Mouse (Mus musculus): ENCODE results near the gene Tnrc18. TPM values are rescaled to one million over a fixed set of nuclear protein-coding genes. Genes with fewer than 3 reads are reported as not detected.

Gene Tnrc18
- total RNA-seq, 2 experiments from 2014 or later = 149 to 153 TPM

DNA sequence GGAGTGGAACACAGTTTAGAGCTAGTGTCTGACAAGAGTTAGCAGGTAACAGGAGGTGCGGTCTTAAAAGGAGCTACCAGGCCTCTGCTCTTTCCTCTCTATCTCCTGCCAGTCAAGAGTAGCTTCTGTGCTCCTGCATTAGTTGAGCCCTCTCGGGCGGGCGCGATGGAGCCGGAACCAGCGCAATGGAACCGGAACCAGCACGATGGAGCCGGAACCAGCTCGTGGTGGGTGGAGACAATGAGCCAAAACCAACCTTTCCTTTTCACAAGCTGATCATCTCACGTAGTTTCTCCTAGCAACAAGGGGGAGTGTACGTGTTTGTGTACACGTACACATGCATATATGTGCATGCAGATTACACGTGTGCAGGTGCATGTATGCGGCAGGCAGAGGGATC lies 89.2 kb downstream of the Tnrc18 start:
- no peak for DNase-seq (ENCODE audit: low spot score in 2 of 2)

- no peak for DNase-seq (ENCODE audit: low spot score in 2 of 2)
Observed at GRCm38 (mm10) chr5:142726748-142727147, 90.7 kb downstream of the Tnrc18 start.

- DNase-seq (ENCODE audit: low spot score in 2 of 2) = no peak
Observed at GRCm38 (mm10) chr5:142724265-142724664, 93.2 kb downstream of the Tnrc18 start.

- no peak for DNase-seq (ENCODE audit: low spot score in 2 of 2)
Observed at GRCm38 (mm10) chr5:142723520-142724133, 93.8 kb downstream of the Tnrc18 start.

DNA sequence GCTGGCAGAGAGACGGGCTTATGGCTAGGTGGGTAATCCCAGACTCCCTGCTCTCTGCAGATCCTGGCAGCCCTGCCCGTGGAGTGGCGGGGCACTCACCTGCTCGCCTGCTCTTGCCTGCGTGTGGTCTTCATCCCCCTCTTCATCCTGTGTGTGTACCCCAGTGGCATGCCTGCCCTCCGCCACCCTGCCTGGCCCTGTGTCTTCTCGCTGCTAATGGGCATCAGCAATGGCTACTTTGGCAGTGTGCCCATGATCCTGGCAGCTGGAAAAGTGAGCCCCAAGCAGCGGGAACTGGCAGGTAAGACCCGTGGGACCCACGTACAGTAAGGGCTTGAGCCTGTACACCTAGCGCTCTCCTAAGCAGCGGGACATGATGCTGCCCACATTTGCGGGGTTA lies 97.6 kb downstream of the Tnrc18 start:
- no peak for DNase-seq (ENCODE audit: low spot score in 2 of 2)

GRCm38 (mm10) chr5:142718486-142718885 lies 99.0 kb downstream of the Tnrc18 start:
- no peak for DNase-seq (ENCODE audit: low spot score in 2 of 2)

DNA sequence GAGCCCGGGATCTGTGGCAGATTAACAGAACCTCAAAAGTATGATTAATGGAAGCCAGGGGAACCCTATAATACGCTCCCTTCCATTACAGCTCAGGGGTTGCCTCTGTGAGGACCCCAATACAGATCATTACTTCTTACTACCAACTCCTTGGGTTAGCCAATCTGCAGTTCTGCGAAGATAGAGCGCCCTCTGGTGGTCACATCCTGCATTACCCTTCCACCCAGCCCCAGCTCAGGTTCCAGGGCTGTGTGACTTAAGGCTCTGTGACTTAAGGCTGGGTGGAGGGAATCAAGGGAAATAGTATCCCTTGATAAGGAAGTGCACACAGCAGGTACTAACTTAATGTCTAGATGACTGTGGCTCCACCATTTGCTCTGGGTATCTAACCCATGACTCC lies 99.4 kb downstream of the Tnrc18 start:
- peak; percentile 68 to 73 for DNase-seq (ENCODE audit: low spot score in 2 of 2)

- no peak for DNase-seq (ENCODE audit: low spot score in 2 of 2)
Observed at GRCm38 (mm10) chr5:142716056-142716455, 101.4 kb downstream of the Tnrc18 start.

GRCm38 (mm10) chr5:142715059-142715458 lies 102.4 kb downstream of the Tnrc18 start:
- no peak for DNase-seq (ENCODE audit: low spot score in 2 of 2)

DNA sequence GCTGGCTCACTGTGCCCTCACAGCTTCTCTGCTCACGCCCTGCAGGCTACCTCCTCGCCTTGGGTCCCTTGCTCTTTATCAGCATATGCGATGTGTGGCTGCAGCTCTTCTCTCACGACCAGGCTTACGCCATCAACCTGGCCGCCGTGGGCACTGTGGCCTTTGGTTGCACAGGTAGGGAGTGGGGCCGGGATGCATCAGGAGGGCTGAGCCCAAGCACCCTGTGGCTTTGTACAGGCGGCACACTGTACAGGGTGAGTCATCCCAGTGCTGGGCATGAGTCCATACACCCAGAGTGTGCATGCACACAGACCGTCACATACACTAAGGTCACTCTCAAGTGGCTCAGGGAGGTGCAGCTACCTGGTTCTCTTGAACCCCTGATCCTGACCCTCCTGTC lies 103.5 kb downstream of the Tnrc18 start:
- no peak for DNase-seq (ENCODE audit: low spot score in 2 of 2)

- no peak for DNase-seq (ENCODE audit: low spot score in 2 of 2)
Observed at GRCm38 (mm10) chr5:142712373-142712772, 105.1 kb downstream of the Tnrc18 start.

DNA sequence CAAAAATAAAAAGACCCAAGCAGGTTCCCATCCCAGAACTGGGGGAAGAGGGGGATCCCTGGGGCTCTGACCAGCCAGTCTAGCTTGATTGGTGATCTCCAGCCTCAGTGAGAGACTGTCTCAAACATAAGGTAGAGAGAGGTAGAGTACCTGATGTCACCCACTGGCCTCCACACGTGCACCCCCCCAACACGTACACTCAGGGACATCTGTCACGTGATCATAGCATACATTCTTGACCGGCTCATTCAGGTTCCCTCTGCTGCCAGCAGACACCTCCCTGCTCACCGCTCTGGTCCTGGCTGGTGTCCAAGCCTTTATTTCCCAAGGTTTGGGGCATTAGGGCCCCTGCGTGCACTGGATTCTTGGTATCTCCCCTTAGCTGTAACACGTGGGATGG lies 108.0 kb downstream of the Tnrc18 start:
- DNase-seq (ENCODE audit: low spot score in 2 of 2) = no peak

GRCm38 (mm10) chr5:142707709-142708108 lies 109.8 kb downstream of the Tnrc18 start:
- DNase-seq (ENCODE audit: low spot score in 2 of 2) = no peak

- DNase-seq (ENCODE audit: low spot score in 2 of 2) = no peak
Observed at GRCm38 (mm10) chr5:142703569-142703968, 113.9 kb downstream of the Tnrc18 start.

DNA sequence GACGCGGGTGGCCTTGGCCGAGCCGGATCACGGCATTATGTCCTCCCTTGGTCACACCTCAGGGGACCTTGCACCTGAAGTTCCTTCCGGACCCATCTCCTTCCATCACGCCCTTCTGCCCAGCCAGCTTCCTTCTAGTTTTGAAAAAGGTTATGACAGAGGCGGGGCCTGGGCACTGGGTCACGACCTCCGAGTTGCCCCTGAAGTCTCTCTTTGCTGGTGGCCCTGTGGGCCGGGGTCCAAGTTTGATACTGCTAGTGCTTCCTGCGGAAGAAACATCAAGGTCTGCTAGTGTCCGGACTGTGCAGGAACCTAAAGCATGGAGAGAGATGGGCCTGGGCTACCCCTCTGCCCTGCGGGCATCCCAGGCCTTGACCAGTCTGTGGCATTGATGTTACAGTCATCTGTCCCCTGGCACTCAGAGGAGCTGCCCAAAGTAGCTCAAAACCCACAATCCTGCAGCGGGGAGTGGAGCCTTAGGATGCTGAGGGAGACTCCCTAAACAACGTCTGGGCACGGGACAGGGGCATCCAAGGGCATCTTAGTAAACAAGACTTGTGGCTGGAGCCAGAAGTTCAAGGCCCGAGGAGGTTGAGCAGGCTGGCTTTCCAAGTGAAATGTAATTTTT lies 114.8 kb downstream of the Tnrc18 start:
- no peak for DNase-seq (ENCODE audit: low spot score in 2 of 2)

DNA sequence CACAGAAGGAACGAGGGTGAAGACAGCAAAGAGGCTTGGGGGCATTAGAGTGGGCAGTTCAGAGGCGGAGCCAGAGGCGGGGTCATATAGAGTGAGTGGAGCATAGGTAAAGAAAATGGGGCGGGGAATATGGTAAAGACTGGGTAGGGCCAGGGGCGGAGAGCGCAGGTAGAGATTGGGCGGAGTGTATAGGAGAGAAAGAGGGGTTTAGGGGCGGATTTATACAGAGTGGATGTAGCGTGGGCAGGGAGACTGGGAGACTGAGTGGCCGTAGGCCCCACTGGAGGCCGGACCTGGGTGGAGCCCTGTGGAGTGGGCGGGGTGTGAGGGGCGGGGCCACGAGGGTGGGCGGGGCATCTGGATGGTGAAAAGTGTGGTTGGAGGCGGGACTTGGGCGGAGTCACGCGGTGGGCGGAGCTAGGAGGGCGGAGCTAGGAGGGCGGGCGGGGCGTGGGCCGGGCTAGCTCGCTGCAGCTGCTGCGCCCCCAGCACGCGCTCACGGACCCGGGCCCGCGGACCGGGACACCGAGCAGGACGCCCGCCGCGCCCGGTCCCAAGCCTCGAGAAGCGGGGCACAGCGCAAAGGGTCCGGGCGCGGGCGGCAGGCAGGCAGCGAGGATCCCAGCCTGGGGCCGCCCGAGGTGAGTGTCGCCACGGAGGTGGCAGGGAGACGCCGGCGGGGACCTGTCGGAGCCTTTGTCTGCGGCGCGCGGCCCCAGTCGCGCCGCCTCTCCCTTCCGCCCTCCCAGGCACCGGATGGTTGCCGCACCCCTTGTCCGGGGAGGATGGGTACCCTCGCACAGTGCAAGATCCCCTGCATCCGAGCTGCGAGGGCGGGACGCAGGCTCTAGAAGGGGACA lies 115.6 kb downstream of the Tnrc18 start:
- DNase-seq (ENCODE audit: low spot score in 2 of 2) = no peak

- DNase-seq (ENCODE audit: low spot score in 2 of 2) = no peak
Observed at GRCm38 (mm10) chr5:142700842-142701589, 116.4 kb downstream of the Tnrc18 start.

GRCm38 (mm10) chr5:142697742-142698141 lies 119.7 kb downstream of the Tnrc18 start:
- no peak for DNase-seq (ENCODE audit: low spot score in 2 of 2)

GRCm38 (mm10) chr5:142696865-142697264 lies 120.6 kb downstream of the Tnrc18 start:
- DNase-seq (ENCODE audit: low spot score in 2 of 2) = no peak

GRCm38 (mm10) chr5:142696258-142696657 lies 121.2 kb downstream of the Tnrc18 start:
- DNase-seq (ENCODE audit: low spot score in 2 of 2) = no peak

- peak in 1 of 2 experiments; percentile 54 for DNase-seq (ENCODE audit: low spot score in 2 of 2)
Observed at GRCm38 (mm10) chr5:142694627-142695340, 122.7 kb downstream of the Tnrc18 start.

Measured in adrenal gland, postnatal 4 days (tissue).